Mouse (Mus musculus) T-helper 1 cell (primary cell): Measurements from ENCODE around the gene Zranb3.
"Not testable (repeated sequence)": the region's sequence is repeated elsewhere in the genome, so short reads cannot be mapped to it uniquely, and the experiment has no call there.

Experiments
- in situ Hi-C: fragments of 300-600 bp; cut with MboI, MseI; formaldehyde crosslinking; loops from one replicate; pipeline ENCODE4 v1.15.1; 2025; ENCODE audit warnings: high pct_unique_total_duplicates

Zranb3 gene

DNA sequence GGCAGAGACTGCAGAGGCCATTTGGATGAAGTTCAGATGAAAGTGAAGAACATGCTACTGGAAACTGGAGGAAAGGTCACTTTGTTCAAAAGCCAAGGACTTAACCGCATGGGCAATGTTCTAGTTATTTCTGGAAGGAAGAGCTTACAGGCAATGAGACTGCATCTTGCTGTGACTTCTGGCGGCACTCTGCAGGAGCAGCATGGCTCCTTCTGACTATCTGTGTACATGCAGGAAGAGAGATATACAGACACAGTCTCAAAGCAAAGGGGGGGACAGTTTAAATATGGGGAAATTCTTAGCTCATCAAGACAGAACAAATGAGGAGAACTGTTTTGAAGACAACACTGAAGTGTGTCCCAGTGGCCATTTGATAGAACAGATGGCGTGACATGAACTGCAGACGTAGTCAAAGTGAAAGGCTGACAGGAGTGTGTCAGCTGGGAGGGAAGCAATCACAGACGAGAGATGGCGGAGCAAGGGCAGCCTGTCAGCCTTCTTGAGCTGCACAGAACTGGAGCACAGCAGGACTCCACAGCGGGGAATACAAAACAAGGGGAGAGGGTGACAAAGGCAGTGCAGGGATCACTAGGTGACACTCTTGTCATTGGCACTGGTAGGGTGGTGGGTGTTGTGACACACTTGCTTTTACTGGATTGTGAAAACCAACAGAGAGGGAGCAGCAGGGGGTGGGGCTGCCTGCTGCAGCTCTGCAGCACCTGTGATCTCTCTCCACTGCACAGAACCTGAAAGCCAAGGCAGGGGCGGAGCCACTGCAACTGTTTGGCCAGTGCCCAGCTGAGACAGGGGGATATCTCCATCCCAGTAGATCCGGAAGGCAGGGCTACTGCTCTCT is 112.7 kb downstream of the Zranb3 start:
- in situ Hi-C loops = no loop called here

DNA sequence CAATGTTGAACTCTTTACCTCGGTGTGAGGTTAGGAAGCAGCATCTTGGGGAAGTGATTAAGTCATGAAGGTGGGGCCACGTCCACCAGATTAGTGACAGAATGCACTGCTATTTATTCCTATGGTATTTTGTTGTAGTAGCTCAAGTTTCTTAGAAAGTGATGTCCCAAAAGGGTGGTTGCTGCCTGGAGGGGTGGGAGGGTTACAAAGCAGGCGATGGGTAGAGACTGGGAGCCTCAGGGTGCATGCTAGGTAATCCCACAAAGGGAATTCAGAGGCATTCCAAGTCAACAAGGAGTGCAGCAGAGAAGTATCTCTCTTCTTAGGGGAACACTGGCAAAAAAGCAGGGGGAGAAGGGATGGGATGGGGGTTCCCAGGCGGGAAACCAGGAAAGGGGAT is 113.5 kb downstream of the Zranb3 start:
- in situ Hi-C loops = no loop called here

DNA sequence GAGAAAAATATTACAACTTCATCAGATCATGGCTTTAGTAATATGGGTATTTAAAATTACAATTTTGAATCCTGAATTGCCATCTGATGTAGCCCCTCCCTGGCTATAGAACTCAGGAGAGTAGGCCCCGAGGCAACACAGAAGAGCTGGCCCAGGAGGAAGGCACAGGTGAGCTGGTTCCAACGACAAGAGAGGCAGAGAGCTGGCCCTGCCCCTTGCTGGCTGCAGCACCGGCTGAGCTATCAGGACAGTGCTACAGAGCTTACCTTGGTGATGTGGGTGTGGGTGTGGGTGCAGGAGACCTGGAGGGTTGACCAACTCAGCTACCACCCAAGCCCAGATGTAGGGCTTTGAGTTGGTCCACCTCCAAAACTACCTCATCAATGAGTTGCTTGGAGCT is 114.6 kb downstream of the Zranb3 start:
- in situ Hi-C loops = no loop called here

DNA sequence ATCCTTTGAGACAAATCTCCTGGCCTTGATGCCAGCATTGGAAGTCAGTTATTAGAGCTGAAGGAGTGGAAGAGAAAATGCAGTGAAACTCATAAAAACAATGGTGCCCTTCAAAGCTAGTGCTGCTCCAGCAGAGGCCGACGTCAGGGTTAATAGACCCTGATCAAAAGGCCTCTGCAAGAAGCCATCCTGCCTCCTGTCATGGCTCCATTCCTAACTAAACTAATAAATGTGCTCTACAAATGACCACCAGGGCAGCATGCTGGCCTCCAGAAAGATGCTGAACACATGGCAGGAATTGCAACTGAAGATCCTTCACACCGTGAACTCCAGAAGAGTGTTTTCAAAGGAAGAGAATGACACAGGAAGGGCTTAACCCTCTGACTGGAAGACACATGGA is 117.5 kb downstream of the Zranb3 start:
- in situ Hi-C loops = no loop called here

DNA sequence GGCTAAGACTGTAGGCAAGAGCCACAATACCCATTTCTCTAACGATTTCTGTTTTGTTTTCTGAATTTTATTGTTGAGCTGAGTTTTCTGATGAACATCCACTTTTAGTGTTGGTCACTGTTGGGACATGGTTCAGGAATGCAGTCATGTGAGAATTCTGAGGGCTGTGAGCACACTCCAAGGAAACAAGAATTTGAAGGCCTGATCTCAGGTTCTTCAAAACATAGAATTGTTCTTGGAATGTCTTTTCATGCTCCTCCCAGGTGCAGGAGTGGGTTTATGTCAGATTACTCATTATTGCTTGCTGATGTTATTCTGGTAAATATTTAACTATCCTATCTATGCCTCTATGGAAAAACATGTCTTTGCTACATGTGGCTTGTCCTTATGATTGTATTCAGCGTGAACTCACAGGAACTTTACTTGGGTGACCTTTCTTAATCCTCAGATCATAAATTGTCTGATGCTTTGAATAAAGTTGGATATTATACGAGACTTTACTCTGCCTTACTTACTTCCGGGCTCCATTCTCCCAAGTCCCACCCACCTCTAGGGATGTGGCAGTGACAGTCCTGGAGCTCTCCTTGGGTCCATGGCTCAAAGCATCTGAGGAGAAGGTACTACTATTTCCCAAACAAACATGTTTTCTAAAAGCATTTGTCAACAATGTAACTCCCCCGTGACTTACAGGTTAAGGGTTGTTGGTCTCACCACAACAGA is 119.4 kb downstream of the Zranb3 start:
- in situ Hi-C loops = no loop called here

DNA sequence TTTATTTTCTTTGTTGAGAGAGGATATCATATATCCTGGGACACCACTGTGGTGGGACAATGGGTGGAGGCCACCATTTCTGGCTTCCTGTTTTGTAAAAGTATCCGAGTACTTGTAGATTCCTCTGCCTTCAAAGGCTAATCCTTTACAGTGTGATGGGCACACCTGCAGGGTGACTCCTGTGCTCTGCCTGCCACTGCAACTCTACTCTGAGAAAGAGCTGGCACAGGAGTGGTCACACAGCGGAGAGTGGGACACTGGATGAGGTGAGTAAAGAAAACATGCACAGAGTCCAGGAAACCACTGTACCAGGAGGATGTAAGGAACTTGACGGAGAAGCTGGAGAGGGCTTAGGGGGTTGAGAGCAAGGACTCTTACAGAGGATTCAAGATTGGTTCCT is 120.6 kb downstream of the Zranb3 start:
- in situ Hi-C loops = no loop called here

DNA sequence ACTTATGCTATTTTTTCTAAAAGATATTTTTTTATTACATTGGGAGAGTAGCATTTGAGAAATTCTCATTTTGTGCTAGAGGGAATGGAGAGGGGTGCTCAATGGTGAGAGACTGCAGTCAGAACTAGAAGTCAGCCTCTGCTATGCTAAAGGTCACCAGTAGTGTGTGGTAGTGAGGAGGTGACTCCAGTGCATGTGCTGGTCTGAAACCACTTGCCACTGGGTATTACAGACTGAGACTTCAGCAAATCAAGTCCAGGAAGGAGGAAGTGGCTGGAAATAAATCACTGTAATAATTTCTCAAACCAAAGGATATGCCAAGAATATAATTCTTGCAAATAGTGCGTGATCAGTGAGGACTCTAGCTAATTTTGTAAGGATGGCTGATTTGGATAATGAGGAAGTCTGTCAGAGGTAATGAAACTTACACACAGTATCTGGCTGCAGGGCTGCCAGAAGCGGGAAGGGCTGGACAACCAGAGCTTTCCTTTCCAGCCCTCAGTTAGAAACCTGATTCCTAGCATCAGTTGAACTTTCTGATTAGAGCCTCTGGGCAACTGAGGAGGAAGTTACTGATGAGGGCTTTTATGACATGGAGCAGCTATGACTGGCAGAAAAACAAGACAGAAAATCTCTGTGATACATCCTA is 121.8 kb downstream of the Zranb3 start:
- in situ Hi-C loops = no loop called here

DNA sequence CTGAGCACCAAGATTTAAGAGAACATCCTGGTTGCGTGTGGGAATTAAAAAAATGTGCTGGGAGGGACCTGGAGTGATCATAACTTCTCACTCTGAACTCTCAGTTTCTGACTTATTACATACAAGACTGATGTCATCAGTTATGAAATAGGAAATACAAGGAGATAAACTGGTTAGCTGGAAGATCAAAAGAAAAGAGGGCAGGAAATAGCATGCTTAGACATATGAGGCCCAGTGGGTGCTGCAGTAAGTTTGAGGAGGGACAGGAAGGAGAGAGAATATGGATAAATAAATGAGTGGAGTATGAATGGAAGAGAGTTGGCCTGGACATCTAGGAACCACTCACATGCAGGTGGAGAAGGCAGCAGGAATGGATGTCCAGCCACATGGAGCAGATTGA is 124.7 kb downstream of the Zranb3 start:
- in situ Hi-C loops = loop anchor here (10.0 kb wide), 1 partner anchor 157 kb away; no protein-coding TSS in a partner anchor

DNA sequence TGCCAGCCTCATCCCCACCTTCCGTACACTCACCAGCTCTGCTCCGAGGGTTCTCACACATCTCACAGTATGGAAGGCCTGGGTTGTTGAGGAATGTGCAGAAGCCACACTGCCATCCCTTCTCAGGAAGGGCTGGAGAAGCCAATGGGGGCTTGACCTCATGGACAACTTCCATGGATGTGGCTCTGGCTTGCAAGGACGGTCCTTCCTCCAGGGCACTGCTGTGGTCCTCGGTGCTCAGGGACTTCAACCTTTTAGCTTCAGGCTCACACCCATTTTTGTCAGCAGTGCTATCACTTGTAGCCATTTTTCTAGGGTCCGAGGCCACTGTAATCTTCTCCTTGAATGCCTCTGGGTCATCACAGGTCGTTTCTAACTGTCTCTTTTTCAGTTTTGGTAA is 126.7 kb downstream of the Zranb3 start:
- in situ Hi-C loops = loop anchor here (10.0 kb wide), 1 partner anchor 159 kb away; no protein-coding TSS in a partner anchor

DNA sequence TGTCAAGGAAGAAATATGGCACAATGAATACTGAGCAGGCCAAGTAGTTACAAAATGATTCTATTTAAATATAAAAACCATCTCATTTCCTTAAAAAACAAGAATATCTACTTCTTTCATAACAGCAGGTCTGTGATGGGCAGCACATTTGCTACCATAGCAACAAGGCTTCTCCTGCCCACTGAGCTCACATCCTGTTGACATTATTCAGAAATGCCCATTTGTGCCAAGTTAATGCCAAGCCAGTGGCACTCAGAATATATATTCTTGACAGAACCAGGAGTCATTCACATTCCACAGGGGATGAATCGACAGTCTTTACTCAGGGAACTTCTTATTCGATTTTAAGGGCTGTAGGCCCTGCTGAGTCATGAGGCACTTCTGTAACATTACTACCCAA is 127.2 kb downstream of the Zranb3 start:
- in situ Hi-C loops = loop anchor here (10.0 kb wide), 1 partner anchor 159 kb away; no protein-coding TSS in a partner anchor

DNA sequence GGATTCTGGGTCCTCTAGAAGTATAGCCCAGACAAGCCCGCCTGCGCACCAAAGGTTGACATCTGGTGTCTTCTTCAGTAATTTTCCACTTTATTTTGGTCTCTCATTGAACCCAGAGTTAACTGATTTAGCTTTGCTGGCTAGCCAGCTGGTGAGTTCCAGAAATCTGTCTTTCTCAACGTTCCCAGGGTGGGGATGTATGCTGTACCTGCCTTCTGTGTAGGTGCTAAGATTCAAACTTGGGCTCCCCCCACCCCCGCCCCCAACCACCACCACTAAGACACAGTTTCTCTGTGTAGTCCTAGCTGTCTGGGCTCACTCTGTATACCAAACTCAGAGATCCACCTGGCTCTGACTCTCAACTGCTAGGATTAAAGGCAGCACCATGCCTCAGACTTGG is 128.8 kb downstream of the Zranb3 start:
- in situ Hi-C loops = loop anchor here (10.0 kb wide), 1 partner anchor 161 kb away; no protein-coding TSS in a partner anchor

DNA sequence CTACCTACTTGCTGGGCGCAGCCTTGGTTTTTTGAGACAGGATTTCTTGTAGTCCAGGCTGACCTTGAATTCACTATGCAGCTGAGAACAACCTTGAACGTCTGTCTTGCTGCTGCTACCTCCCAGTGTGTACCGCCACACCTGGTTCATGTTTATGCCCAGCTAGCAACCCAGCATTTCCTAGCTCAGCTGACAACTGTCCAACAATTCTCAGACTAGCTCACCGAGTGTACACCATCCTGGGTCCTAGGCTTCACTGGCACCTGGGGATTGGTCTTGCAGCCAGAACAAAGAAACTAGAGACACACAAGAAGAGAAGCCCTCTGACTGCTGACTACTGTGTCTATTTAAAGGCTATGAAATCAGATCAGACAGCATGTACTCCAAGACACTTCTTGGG is 132.0 kb downstream of the Zranb3 start:
- in situ Hi-C loops = loop anchor here (10.0 kb wide), 1 partner anchor 164 kb away; no protein-coding TSS in a partner anchor

DNA sequence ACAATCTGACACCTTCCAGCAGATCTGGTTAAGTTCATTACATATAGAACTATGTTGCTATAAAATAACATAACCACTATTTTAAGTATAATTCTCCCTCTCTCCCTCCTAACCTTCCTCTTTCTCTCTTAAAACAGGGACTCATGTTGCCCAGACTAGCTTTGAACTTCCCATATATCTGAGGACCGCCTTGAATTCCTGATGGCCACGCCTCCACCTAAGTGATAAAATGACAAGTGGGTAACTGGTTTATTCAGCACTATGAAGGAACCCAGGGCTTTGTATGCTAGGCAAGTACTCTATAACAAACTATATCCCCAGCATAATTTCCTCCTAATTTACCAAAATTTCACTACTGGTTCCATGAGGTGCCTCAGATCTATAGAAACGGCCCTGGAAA is 139.5 kb downstream of the Zranb3 start:
- in situ Hi-C loops = no loop called here

DNA sequence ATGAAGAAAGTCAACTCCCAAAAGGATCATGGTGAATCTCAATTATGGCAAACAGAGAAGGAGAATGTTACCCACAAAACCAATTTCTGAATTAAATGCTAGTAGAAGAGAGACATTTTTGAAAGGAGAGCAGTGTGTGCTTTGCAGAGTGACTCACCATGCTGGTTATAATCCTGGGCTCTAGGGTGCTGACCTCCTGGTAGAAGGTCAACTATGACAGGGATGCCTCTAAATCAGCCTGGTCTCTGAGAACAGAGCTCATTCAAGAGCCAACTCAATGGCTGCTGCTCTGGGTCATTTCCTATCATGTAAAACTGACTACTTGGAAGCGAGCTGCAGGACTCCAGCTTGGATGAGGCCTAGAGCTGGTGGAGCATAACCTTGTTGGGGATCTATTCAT is 141.7 kb downstream of the Zranb3 start:
- in situ Hi-C loops = no loop called here

DNA sequence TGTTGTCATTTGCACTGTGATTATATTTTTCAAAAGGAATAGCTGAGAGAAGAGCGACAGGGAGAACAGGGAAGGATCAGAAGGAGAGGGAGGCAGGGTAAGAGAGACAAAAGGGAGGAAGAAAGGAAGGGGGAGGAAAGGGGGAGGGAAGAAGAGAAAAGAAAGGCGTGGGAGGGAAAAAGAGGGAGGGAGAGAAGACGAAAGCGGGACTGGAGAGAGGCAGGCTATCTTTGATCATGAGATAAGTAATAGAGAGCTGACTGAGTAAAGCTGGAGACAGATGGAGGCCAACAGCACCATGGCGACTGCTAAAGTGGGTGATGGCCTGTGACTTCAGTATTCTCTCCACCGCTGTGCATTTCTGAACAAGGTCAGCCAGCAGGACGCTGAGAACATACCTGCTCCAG is 143.5 kb downstream of the Zranb3 start:
- in situ Hi-C loops = no loop called here

DNA sequence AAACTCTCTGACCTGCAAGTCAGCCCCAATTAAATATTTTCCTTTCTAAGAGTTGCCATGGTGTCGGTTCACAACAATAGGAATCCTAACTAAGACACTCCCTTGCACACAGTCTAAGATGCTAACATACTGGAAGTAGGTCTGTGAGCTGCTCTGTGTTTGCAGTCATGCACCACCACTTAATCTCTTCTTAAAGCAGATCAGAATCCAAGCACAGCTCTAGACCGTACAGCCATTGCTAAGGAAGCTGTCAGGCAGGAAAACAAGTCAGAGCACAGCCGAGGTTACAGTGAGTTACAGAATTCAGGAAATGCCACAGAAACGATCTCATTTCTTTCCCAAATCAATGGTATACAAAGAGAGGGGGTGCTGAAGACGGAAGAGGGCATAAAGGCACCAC is 144.0 kb downstream of the Zranb3 start:
- in situ Hi-C loops = no loop called here

DNA sequence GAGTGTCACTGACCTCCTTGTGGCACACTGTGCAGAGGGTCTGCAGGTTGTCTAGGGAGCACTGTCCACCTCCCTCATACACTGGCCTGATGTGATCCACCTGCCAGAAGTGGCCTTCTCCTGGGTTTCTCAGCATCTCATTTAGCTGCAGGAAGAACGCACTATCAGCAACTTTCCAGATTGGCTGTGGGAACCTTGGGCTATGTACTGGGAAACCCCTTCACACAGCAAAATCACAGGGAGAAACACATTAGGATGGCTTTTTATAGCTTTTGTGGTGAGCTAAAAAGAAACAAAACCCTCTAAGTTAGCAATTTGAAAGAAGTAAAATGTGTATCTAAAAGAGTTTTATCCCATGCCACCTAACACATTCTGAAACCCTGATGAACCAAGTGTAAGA is 146.3 kb downstream of the Zranb3 start:
- in situ Hi-C loops = no loop called here

DNA sequence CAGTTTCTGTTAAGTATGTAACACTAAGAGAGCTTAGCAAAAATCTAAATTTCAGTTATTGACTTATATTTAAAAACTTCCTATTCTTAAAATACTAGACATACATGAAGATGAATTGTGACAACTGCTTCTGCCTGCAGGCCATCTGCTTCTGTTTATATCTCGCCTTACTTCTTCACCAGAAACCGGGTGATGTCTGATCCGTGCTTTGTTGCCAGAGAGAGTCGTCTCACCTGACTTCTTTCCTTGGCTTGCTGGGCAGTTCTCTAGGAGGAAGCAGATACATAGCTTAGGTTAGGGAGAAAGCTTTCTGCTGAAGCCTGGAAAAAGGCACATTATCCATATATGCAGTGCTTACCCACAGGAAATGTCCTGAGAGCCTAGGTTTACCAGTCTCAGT is 148.0 kb downstream of the Zranb3 start:
- in situ Hi-C loops = no loop called here

DNA sequence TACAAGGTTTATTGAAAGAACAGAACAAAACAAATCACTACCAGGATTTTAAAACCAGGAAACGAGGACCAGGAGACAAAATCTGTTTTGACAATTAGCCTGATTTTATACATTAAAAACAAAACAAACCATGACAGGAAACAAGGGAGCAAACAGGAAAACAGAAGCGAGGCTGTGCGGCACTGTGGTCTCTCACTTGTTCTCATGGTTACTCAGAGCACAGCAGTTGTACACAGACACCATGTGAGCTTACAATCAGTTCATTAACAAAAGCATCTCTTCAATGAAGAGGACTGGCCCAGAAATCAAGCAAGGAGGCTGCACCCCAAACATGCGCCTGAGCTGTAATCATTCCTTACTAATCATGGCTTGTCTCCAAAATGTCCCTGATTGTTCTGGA is 148.6 kb downstream of the Zranb3 start:
- in situ Hi-C loops = not testable (repeated sequence)

DNA sequence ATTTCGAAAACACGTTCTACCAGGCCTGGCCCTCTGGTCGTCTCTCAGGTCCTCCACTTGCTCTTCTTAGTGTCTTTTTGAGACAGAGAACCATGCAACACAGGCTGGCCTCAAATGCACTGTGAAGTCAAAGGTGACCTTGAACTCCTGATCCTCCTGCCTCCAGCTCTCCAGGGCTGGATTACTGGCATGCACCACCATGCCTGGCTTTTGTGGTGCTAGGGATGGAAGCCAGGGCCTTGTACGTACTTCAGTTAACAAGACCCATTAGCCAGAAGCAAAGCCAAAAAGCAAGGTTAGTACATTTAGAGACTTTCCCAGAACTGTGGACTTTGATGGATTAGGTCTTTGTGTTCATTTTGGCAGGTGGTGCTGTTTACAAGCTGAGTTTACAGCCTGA is 150.6 kb downstream of the Zranb3 start:
- in situ Hi-C loops = no loop called here

DNA sequence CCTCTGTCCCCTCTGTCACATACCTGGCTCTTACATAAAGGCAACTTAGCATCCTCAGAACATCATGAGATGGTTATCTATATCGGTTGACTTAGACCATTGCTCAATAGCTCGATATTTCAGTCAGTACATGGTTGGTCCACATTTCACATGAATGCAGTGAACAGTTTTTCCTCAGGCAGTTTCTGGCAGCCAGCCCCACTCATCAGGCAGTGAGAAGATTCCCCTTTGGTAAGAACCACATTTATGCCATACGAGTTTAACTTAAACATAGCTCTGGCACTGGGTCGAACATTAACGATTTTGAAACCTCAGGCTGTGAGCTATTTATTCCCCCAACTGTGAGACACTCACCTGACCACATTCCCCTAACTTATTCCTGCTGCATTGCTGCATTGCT is 154.1 kb downstream of the Zranb3 start:
- in situ Hi-C loops = no loop called here

DNA sequence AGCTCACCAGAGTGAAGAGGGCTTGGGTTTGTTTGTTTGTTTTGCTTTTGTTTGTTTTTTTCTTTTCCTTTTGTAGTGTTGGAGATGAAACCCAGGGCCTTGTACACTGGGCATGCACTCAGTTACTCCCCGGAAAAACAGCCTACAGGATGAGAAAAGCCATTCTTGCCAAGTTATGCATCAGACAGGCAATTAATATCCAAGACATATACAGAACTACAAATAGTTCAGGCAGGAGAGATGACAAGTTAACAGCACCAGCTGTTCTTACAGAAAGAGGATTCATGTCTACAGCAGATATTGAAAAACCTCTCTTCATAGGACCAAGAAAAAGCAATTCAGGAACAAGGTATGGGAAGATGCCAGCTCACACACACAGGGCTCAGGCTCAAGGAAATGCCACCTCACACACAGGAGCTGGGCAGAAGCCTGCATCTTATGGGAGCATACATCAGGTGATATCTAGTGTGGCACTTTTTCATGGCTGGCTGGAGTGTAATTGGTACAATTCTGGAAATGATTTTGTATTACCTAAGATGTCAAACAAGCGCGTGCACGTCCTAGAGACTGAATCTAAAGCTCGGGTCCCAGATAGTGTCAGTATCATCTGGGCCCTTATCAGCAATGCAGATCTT is 156.1 kb downstream of the Zranb3 start:
- in situ Hi-C loops = no loop called here
